Mouse (Mus musculus): ENCODE results near the gene Hepacam.

GRCm38 (mm10) chr9:37435616-37436015 lies 68.5 kb downstream of the Hepacam start:
- no peak for TF ChIP-seq CTCF (IDR thresholded peaks at IDR 0.05; ENCODE audit: extremely low read depth, insufficient read length, insufficient replicate concordance, low read depth, low read length)
- TF ChIP-seq POLR2A (IDR thresholded peaks at IDR 0.05; ENCODE audit: low read depth, low read length), result no peak
